Mouse (Mus musculus) forebrain, embryonic 16.5 days (tissue): ENCODE data around the gene Tmem245. TPM values are rescaled to one million over a fixed set of nuclear protein-coding genes. Genes with fewer than 3 reads are reported as not detected.

Experiments
- ATAC-seq: fragments of 200-750 bp; cut with Nextera tagmentation; 2 replicates; pipeline ENCODE4 v1.8.0; 2017; ENCODE audit warnings: mild to moderate bottlenecking, moderate library complexity
- H3K27ac ChIP-seq: fragments of 300-500 bp; sonication (generic); 2 replicates; pipeline ENCODE4 v1.5.1; 2014; ENCODE audit warnings: low read length, control low read depth
- H3K27me3 ChIP-seq: fragments of 300-500 bp; sonication (generic); replicated peaks from 2 replicates; pipeline ENCODE4 v1.6.1; 2014; ENCODE audit warnings: low read length; ENCODE audit not compliant: control insufficient read depth, insufficient read depth
- H3K36me3 ChIP-seq: fragments of 300-500 bp; sonication (generic); 2 replicates; pipeline ENCODE4 v1.6.1; 2014; ENCODE audit not compliant: control insufficient read depth, insufficient read depth
- H3K4me1 ChIP-seq: fragments of 300-500 bp; sonication (generic); replicated peaks from 2 replicates; pipeline ENCODE4 v1.6.1; 2014; ENCODE audit warnings: low read length; ENCODE audit not compliant: control insufficient read depth, insufficient read depth
- H3K4me2 ChIP-seq: fragments of 300-500 bp; sonication (generic); 2 replicates; pipeline ENCODE4 v1.6.1; 2014; ENCODE audit warnings: mild to moderate bottlenecking, low read length, control low read depth
- H3K4me3 ChIP-seq: fragments of 300-500 bp; sonication (generic); replicated peaks from 2 replicates; pipeline ENCODE4 v1.5.1; 2014; ENCODE audit warnings: mild to moderate bottlenecking, low read length, control low read depth
- H3K9ac ChIP-seq: fragments of 300-500 bp; sonication (generic); replicated peaks from 2 replicates; pipeline ENCODE4 v1.6.1; 2014; ENCODE audit warnings: low read depth, low read length, control low read depth
- H3K9me3 ChIP-seq: fragments of 300-500 bp; sonication (generic); 2 replicates; pipeline ENCODE4 v1.6.1; 2016; ENCODE audit warnings: low read length; ENCODE audit not compliant: control insufficient read depth
- WGBS: fragments of 180-500 bp; shearing (Covaris S2); extraction: QIAGEN DNeasy Blood & Tissue Kit; methylation state at CpG from one replicate; pipeline ENCODE4 v1.1.7; 2014; 5-methylcytosine and 5-hydroxymethylcytosine counted together
- polyA plus RNA-seq: library from polyadenylated mRNA; unstranded; fragments of >200 nt; fragmentation: Nextera tagmentation; extraction: Ambion mirVana; gene quantifications from 2 replicates; pipeline ENCODE4 v1.2.1, GENCODE M21; 2015

Tmem245 gene
- polyA plus RNA-seq, 1 experiment from 2014 or later = 8.3 TPM

DNA sequence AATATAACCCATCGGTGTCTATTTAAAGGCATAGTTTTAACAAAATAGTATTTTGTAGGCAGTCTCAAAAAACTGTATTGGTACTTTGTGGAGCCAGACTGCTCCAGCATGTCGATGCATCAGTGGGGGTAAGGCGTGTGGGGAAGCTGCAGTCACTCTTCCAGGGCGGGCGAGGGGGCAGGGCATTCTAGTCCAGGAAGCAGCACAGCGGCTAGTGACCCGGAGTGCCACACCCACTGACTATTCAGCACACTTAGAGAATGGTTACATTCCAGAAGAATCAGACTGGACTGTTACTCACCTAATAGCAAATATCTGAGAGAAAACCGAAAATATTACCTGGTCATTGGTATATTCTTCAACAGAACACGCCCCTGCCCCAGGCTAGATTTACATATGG, 10.3 kb upstream of the Tmem245 start:
- peaks cover 2% of the 10 kb centered on the region for H3K36me3 ChIP-seq
- H3K27me3 ChIP-seq = no peaks in the 10 kb centered on the region
- no peak overlapping the region for H3K4me2 ChIP-seq
- H3K9me3 ChIP-seq = no peaks in the 10 kb centered on the region
- no peak overlapping the region for H3K27ac ChIP-seq
- no peaks in the 10 kb centered on the region for H3K4me1 ChIP-seq
- no peak overlapping the region for H3K9ac ChIP-seq
- no peak for ATAC-seq
- 74% methylated on average over 9 of the region's 9 CpGs for WGBS
- H3K4me3 ChIP-seq = no peak overlapping the region

- H3K4me2 ChIP-seq = no peak overlapping the region
- no peaks in the 10 kb centered on the region for H3K36me3 ChIP-seq
- WGBS = 68% methylated on average over 6 of the region's 6 CpGs
- H3K27me3 ChIP-seq = no peaks in the 10 kb centered on the region
- no peaks in the 10 kb centered on the region for H3K4me1 ChIP-seq
- no peak overlapping the region for H3K27ac ChIP-seq
- no peaks in the 10 kb centered on the region for H3K9me3 ChIP-seq
- ATAC-seq = no peak
- no peak overlapping the region for H3K4me3 ChIP-seq
- no peak overlapping the region for H3K9ac ChIP-seq
These were observed 6.0 kb upstream of the Tmem245 start for GRCm38 (mm10) chr4:56953235-56953634.

DNA sequence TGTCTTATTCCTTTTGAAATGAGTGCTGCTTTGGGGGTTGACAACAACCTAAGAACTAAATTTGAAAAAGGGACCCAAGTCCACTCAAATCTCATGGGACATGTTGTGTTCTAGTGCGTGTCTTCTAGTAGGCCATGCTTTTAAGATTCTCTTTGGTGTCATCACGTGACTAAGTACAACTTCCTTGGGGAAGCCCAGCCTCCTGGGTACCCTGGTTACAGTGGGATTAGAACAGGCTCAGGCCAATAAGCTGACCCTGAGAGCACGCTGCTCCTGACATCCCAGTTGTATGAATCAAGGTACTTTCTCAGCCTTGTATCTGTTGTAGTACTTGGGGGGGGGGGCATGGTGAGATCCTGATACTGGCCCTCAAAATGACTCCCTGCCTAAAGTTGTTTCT, 4.5 kb upstream of the Tmem245 start:
- 86% methylated on average over 3 of the region's 3 CpGs for WGBS
- H3K4me2 ChIP-seq = no peak overlapping the region
- ATAC-seq = no peak

DNA sequence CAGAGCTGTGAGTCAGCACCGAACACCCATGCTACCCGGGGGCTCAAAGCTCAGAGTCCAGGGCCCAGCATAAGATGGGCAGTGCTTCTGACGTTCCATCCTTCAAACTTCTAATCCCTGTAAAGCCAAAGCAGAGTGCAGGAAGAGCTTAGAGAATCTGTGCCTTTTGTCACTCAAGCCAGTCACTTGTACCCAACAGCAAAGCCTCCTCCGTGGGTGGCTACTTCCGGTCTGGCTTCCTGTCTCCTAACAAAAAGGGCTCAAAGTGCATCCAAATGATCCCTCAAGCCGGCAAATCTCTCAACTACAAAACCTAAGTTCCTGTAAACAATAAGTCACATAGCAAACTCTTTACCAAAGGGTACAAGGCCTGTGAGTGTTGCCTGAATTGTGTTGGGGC, 2.3 kb upstream of the Tmem245 start:
- Histone ChIP-seq H3K27me3 (no peaks in the 10 kb centered on the region), H3K36me3 (no peaks in the 10 kb centered on the region), H3K9me3 (no peaks in the 10 kb centered on the region), H3K9ac (no peak overlapping the region), H3K27ac (no peak overlapping the region), H3K4me2 (no peak overlapping the region), H3K4me1 (peaks cover 13% of the 10 kb centered on the region), H3K4me3 (no peak overlapping the region)
- 66% methylated on average over 6 of the region's 6 CpGs for WGBS
- no peak for ATAC-seq

More for the DNA sequence above, 4.5 kb upstream of the Tmem245 start:
- no peaks in the 10 kb centered on the region for H3K27me3 ChIP-seq
- H3K27ac ChIP-seq = no peak overlapping the region
- H3K9ac ChIP-seq = no peak overlapping the region
- H3K4me1 ChIP-seq = peaks cover 2% of the 10 kb centered on the region; the same call in 1 of the 2 replicates
- H3K4me3 ChIP-seq = no peak overlapping the region
- H3K36me3 ChIP-seq = no peaks in the 10 kb centered on the region
- no peaks in the 10 kb centered on the region for H3K9me3 ChIP-seq

- H3K27ac ChIP-seq = no peak overlapping the region
- H3K9me3 ChIP-seq = no peaks in the 10 kb centered on the region
- peak overlapping the region; percentile 75 for H3K4me3 ChIP-seq
- peaks cover 18% of the 10 kb centered on the region for H3K4me1 ChIP-seq
- no peak for ATAC-seq
- no peaks in the 10 kb centered on the region for H3K27me3 ChIP-seq
- under 1% methylated on average over 14 of the region's 14 CpGs for WGBS
- no peaks in the 10 kb centered on the region for H3K36me3 ChIP-seq
- H3K4me2 ChIP-seq = peak overlapping the region; percentile 92
- peak overlapping the region; percentile 71 for H3K9ac ChIP-seq
These were observed 1.1 kb downstream of the Tmem245 start for GRCm38 (mm10) chr4:56946180-56946579.

DNA sequence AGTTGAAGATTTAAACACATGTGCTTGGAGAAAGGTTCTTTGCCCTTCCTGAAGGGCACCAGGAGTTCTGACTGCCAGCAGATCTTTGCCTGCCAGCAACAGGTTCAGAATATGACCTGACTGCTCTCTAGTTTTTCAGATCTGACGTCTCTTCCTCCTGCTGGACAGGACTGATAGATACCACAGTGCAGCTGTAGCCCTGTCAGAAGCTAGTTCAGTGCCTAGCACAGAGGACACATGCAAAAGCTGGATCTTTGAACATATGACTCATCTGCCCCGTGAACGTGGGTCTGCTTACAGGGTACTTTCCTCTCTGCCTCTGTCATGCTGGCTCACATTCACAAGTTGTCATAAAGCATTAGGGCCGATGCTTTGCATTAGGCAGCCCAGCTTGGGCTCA, 3.0 kb downstream of the Tmem245 start:
- Histone ChIP-seq H3K4me1 (peaks cover 18% of the 10 kb centered on the region), H3K27me3 (no peaks in the 10 kb centered on the region), H3K36me3 (no peaks in the 10 kb centered on the region), H3K4me2 (no peak overlapping the region), H3K9ac (no peak overlapping the region), H3K9me3 (no peaks in the 10 kb centered on the region), H3K27ac (no peak overlapping the region), H3K4me3 (no peak overlapping the region)
- WGBS = 70% methylated on average over 4 of the region's 4 CpGs
- ATAC-seq = no peak

DNA sequence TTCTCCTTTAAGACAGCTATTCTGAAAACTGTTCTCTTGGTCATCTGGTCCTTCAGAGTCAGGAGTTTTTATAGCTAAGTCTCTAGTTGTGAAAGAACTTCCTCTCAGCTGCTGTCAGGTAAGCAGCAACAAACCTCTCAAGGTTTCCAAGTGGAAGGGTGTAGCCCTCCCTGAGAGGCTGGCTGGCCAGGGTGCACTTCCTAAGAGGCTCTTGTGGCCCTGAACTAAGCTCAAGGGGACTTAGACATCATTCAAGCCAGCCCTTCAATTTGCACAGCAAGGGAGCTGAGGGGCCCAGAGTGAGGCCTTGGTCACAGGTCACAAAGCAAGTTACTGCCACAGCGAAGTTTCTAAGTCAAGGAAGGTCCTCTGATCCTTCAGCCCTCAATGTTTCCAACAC, 4.0 kb downstream of the Tmem245 start:
- no peak overlapping the region for H3K9ac ChIP-seq
- H3K4me3 ChIP-seq = no peak overlapping the region
- H3K36me3 ChIP-seq = no peaks in the 10 kb centered on the region
- ATAC-seq = no peak
- no peak overlapping the region for H3K4me2 ChIP-seq
- no peaks in the 10 kb centered on the region for H3K9me3 ChIP-seq
- H3K27me3 ChIP-seq = no peaks in the 10 kb centered on the region
- 56% methylated on average over 1 of the region's 1 CpGs for WGBS
- H3K4me1 ChIP-seq = peaks cover 18% of the 10 kb centered on the region
- no peak overlapping the region for H3K27ac ChIP-seq

DNA sequence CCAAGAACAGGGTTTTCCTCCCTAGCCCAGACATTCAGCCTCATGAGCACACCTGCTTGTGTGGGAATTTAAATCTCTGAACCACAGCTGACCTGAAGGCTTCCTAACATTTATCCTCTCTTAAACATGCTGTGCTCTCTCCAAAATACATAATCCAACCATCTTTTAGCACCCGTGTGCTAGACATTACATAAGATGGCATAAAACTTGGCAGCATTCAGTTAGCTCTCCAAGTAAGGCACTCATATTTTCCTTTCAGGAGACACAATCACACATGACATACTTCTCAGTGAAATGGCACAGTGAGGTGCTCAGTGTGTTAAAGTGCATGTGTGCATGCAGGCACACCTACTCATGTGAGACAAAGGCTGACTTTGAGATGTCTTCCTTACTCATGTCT, 4.7 kb downstream of the Tmem245 start:
- Histone ChIP-seq H3K27me3 (no peaks in the 10 kb centered on the region), H3K4me2 (no peak overlapping the region), H3K9ac (no peak overlapping the region), H3K4me3 (no peak overlapping the region), H3K9me3 (no peaks in the 10 kb centered on the region), H3K36me3 (no peaks in the 10 kb centered on the region), H3K27ac (no peak overlapping the region), H3K4me1 (peaks cover 18% of the 10 kb centered on the region)
- WGBS = 63% methylated on average over 1 of the region's 1 CpGs
- no peak for ATAC-seq

DNA sequence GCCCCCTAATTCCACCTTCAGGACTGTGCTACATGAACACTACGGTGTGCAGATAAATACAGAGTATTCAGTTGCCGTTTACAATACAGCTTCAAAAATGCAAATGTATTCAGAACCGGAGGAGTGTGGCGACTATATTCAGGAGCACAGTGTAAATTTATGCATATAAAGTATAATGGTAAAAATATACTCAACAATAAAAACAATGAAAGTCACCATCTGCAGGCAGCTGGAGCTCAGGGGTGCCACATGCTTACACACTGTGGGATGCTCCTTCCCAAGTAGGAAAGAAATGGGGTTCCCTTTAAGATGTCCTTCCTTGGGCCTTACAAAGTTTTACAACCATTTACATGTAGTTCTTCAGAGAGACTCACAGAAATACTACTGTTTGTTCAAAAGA, 5.8 kb downstream of the Tmem245 start:
- Histone ChIP-seq H3K4me3 (no peak overlapping the region), H3K9me3 (no peaks in the 10 kb centered on the region), H3K27ac (no peak overlapping the region), H3K4me2 (no peak overlapping the region), H3K9ac (no peak overlapping the region), H3K4me1 (peaks cover 16% of the 10 kb centered on the region), H3K27me3 (no peaks in the 10 kb centered on the region), H3K36me3 (no peaks in the 10 kb centered on the region)
- 32% methylated on average over 4 of the region's 4 CpGs for WGBS
- ATAC-seq = no peak

DNA sequence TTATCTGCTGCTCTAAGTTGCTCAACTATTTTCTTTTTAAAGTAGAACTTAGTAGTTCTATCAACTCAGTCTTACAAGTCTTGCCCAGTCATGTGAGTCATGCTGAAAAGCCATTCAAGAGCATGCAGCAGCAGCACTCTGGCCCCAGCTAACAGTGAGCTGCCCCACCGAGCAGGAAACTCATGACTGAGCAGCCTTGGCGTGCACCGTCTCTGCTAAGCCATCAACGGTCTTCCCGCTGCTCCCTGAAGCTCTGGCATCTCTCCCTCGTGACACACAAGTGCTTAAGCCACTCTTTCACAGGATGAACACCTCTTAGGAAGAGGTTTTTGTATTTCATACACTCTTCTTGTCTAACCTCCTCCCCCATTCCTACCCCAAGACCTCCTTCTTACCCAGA, 10.1 kb downstream of the Tmem245 start:
- ATAC-seq = no peak
- Histone ChIP-seq H3K9ac (no peak overlapping the region), H3K9me3 (no peaks in the 10 kb centered on the region), H3K27me3 (no peaks in the 10 kb centered on the region), H3K4me1 (peaks cover 2% of the 10 kb centered on the region; the same call in 1 of the 2 replicates), H3K27ac (no peak overlapping the region), H3K4me2 (no peak overlapping the region), H3K36me3 (no peaks in the 10 kb centered on the region), H3K4me3 (no peak overlapping the region)
- 71% methylated on average over 6 of the region's 6 CpGs for WGBS
